Mouse (Mus musculus) cerebellum, adult 18-20 months (tissue): ENCODE measurements at regions not wholly inside any gene's neighbourhood (a gene's known extent, or its start where the extent isn't known, plus 50 kb on each side); places are given as distances from the start of the nearest gene placed in this dataset.

Source experiments
- DNase-seq, 2 experiments: peaks; one replicate each; pipeline ENCODE4 v3.0.0; 2021

GRCm38 (mm10) chr14:74397202-74397601 lies 243.4 kb upstream of the Htr2a start:
- DNase-seq, result no peak

- DNase-seq, result no peak
These were observed 231.2 kb upstream of the Htr2a start for GRCm38 (mm10) chr14:74409441-74409840.

GRCm38 (mm10) chr14:74428226-74428625 lies 212.4 kb upstream of the Htr2a start:
- no peak for DNase-seq

GRCm38 (mm10) chr14:74464027-74464682 lies 176.5 kb upstream of the Htr2a start:
- DNase-seq, result no peak

GRCm38 (mm10) chr14:74495504-74495903 lies 145.1 kb upstream of the Htr2a start:
- no peak for DNase-seq

GRCm38 (mm10) chr14:74511521-74511920 lies 129.1 kb upstream of the Htr2a start:
- DNase-seq, result no peak

GRCm38 (mm10) chr14:74516451-74516850 lies 124.2 kb upstream of the Htr2a start:
- no peak for DNase-seq

- DNase-seq, result no peak
These were observed 121.1 kb upstream of the Htr2a start for GRCm38 (mm10) chr14:74519531-74519930.

GRCm38 (mm10) chr14:74521669-74522068 lies 119.0 kb upstream of the Htr2a start:
- DNase-seq, result no peak

GRCm38 (mm10) chr14:74527246-74527645 lies 113.4 kb upstream of the Htr2a start:
- DNase-seq, result no peak

GRCm38 (mm10) chr14:74529368-74529951 lies 111.2 kb upstream of the Htr2a start:
- no peak for DNase-seq

GRCm38 (mm10) chr14:74538187-74538586 lies 102.5 kb upstream of the Htr2a start:
- no peak for DNase-seq

GRCm38 (mm10) chr14:74544028-74544427 lies 96.6 kb upstream of the Htr2a start:
- no peak for DNase-seq

GRCm38 (mm10) chr14:74551091-74551490 lies 89.5 kb upstream of the Htr2a start:
- no peak for DNase-seq

GRCm38 (mm10) chr14:74553636-74554035 lies 87.0 kb upstream of the Htr2a start:
- DNase-seq, result no peak

GRCm38 (mm10) chr14:74558359-74558758 lies 82.3 kb upstream of the Htr2a start:
- DNase-seq, result no peak
